Mouse (Mus musculus) erythroid progenitor cell, adult 5-6 weeks (primary cell): ENCODE data around the gene Fpgs. TPM values are rescaled to one million over a fixed set of nuclear protein-coding genes. Genes with fewer than 3 reads are reported as not detected.

Experiments
- ATAC-seq: replicated peaks from 2 replicates; pipeline ENCODE4 v1.8.0; 2016; ENCODE audit warnings: moderate number of reproducible peaks, mild to moderate bottlenecking, moderate TSS enrichment, inconsistent platforms; ENCODE audit not compliant: poor library complexity, low FRiP score, severe bottlenecking
- total RNA-seq, 2 experiments: library from RNA; stranded (forward) in 1 of 2; stranded (reverse) in 1 of 2; fragments of 150-400 nt in 1 of 2; fragments of 186-747, 209-891 nt in 1 of 2; gene quantifications; 2 replicates each; pipeline versions ENCODE4 v1.2.3 to v1.2.4; 2015 to 2017; ENCODE audit warnings: low replicate concordance in 2 of 2

The Fpgs gene
- total RNA-seq, 2 experiments from 2014 or later: 1.5 TPM; not detected in 1

DNA sequence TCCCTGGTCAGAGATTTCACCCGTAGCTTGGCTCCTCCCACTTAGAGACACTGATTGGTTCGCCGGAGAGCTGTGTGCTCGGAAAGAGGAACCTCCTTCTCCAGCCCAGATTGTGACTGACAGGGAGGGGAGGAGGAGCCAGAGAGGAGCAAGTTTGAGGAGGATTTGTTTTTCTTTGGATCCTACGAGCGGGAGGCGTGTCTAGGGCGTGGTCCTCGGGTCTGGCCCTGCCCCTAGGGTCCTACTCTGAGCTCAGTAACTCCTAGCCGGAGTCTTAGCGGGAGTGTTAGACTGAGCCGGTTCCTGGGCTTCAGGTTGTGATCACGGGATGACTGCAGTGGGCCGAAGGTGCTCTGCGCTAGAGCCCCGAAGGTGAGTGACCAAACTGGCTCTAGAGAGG is 23.5 kb upstream of the Fpgs start:
- ATAC-seq: 0 out of 2 replicates have a peak, but pooled peaks have one; percentile 37

DNA sequence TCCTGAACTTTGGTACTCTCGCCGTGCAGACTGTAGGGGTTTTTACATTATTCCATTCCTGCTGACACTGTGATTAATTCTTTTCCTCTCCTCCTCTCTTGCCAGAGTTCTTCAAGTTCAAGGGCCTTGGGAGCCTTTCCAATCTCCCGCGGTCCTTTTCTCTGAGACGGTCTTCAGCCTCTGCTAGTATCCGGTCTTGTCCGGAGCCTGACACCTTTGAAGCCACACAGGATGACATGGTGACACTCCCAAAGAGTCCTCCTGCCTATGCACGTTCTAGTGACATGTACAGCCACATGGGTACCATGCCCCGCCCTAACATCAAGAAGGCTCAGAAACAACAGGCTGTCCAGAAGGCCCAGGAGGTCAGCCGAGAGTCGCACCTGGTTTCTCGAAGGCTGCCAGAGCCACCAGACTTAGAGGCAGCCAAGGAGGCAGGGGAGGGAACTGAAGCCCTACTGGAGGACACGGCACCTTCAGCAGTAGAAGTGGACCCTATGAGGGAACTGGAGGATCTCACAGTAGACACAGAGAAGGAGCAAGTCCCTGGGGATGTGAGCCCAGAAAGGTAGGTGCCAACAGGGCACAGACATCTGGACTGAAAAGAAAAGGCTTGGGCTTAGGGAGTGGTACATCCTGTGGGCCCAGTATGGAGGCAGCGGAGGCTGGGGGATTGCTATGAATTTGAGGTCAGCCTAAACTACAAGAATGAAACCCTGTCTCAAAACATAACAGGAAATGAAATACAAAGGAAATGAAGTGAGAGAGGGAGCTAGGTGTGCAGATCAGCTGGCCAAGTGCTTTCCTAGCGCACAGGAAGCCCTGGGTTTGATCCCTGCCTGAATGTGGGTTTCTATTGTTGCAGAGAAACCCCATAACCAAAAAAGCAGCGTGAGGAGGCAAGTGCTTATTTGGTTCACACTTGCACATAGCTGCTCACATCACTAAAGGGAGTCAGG is 21.2 kb upstream of the Fpgs start:
- no peak for ATAC-seq

DNA sequence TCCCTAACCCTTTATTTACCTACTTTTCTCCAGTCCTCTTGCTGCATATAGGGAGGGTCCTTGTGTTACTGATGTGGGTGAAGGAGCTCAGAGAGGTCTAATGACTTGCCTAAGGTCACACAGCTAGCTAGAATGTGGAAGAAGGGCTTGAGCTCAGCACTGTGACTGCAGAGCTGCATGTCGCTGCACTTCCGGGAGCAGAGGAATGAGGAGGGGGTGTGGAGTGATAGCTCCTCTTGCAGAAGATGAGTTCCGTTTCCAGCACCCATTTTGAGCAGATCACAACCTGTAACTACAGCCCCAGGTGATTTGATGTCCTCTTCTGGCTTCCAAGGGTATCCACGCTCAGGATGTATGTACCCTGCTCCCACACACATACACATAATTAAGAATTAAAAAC is 20.2 kb upstream of the Fpgs start:
- ATAC-seq: no peak

DNA sequence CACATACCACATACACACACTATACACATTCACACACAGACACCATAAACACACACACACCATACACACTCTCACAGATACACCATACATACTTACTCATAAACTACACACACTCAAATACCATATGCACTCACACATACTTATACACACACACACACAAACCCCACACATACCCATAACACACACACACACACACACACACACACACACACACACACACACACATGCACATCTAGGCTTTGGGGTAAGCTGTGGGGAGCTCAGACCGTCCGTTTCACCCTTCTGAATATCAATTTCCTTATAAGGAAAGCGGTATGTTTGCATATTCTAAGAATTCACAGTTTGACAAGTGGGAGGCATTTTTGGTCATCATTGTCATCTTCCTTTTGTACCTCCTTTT is 18.6 kb upstream of the Fpgs start:
- ATAC-seq: no peak

DNA sequence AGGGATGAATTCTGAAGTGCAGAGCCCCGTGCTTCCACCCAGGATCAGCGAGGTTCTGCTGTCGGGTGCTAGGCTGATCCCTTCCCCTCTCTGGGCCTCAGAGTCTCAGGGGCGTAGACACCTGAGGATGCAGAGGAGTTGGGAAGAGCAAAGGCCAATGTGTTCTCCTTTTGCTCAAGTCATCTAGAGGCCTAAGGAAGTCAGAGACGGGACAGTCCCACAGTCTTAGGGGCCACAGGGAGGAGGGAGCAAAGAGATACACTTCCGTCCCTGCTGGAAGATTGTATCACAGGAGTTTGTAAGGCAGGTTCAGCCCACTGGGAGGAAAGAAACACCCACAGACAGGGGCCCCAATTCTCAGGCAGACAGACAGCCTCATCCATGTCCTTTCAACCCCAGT is 18.1 kb upstream of the Fpgs start:
- ATAC-seq: no peak

DNA sequence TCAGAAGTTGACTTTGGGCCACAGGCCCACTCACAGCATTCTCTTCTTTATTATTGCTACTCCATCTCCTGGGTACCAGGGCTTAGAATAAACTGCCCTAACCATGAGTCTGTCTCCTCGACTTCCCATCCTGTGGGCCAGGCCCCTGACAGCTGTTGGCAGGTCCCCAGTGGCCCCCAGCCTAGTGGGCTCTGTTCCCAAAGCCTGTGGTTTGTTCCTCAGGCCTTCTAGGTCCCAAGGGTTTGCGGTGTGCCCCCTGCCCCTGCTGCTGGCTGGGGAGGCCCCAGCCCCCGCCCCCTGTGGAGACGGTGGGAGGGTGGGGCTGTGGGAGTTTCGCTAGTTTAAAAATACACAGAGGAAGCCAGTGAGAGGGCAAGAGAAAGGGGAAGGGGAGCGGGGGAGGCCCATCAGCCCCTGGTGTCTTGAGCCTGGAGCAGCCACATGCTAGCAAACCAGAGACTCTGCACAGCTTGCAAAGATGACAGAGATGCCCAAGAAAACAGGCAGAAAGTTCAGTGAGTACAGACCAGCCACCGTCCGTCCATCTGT is 16.8 kb upstream of the Fpgs start, which contains the start of gene Sh2d3c:
Gene Sh2d3c (plus strand): TSS at position 375 of the 549 bp plus-strand sequence.
- no peak for ATAC-seq

DNA sequence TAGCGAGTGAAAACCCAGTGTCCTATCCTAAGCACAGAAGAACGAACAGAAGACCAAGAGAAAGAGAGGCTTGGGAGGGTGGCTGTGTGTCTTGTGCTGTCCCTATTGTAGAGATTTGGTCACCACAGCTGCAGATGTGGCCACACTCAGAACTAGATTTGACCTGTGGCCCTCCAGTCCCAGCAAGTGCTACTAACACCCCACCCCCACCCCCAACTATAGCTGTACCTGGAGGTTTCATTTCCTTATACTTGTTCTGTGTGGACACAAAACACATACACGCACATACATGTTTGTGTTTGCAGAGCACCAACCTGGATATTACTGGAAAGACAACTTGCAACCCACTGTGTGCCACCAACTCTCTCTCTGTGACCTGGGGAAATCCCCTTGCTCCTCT is 16.1 kb upstream of the Fpgs start:
- ATAC-seq: no peak

DNA sequence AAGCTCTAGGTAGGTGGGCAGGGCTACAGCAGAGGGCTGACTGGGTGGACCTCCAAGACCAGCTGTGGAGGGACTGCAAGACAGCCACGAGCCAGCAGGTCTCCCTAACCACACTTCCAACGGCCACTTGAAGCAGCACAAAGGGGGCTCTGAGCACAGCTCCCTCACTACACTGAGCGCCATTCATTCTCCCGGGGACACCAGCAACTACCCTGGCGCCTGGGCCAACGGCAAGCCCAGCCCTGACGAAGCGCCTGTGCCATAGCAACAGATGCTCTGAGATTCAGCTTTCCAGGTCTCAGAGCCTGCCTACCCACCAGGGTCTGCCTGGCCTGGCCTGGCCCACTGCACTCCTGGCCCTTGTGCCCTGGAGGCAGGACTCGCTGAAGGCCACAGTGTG is 14.8 kb upstream of the Fpgs start:
- no peak for ATAC-seq

DNA sequence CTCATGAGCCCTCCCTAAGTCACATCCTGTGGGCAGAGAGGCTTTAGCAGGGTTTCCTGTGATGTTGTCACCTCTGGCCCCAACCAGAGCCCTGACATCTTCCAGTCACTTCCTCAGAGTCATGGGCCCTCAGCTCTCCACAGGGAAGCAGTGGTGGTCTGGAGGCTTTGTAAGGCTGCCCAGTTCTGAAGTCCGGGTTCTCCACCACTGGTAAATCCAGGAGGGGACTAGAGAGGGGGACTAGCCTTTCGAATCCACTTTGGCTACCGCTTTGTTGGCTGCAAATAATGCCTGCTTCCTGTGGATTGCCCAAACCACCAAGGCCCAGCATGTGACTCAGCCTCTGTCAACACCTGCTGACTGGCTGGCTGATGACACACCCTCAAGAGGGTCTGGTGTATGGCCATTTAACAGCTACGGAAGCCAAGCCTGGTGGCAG is 11.1 kb upstream of the Fpgs start:
- ATAC-seq: no peak

DNA sequence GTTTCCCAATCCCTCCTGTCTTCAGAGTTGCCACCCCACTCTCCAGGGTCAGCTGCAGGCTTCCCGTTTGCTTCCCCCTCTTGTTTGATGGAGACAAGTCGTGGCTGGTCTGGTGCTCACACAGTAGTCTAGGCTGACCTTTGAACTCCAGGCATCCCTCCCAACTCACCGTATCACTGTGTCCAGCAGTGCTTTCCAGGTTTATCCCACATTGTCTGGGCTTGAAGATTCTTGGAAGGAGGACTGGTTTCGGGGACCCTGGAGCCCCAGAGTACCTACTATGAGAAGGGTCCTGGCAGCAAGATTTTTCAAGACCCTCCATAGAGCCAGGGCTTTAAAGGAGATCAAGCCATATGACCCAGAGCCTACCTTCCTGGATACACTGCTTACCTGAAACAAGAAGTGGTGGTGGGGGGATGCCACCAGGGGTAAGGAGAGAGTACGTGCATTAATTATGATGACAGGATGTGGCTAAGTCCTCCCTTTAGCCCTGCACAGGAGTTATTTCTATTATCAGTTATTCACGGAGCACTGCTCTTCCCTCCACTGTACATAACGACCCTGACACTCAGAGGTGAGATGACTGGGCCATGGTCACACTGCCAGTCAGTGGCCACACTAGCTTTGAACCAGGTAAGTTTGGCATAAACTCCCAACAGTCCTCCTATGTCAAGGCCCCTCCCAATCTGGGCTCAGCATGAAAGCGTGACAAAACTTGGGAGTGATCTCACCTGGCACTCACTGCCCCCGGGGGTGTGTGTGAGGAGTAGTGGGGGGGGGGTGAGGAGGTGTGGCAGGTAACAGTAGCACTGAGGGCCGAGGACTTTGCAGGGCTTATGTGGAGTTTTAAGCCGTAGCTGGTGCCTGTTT is 10.4 kb upstream of the Fpgs start:
- no peak for ATAC-seq

DNA sequence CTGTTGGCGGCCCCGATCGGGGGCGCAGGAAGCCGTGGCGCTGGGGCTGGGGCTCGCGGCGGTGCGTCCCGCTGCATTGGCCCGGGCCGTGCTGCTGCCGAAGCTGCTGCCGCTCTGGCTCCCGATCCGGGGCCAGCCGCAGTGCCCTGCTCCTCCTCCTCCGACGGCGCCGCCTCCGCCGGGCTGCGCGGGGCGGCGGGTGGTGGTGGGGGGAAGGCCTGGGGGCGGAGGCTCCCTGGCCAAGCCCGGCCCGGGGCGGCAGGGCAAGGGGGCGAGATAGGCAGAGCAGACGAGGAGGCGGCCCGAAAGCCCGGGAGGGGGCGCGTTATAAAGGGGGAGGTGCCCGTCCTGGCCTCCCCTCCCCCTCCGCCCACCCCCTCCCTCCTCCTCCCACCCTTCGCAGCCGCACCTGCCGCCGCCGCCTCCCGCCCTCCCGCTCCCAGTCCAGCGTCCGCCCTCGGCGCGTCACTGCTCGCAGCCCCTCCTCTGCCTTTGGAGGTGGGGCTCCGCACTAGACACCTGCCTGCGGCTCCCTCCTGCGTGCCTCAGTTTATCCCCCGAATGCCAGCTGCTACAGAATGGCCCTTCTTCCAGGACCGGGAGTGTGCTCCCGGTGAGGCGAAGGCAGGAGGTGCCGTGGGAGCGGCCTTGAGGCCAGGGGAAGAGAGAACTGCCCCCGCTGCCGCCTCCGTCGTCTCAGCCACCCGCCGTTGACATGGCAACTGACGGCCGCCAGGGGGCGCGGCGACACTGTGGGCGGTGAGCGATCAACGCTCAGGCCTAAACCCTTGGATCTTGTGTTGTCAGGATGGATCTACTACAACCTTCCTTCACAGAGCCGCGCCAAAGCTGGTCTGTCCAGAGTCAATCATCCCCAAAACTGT is 9.2 kb upstream of the Fpgs start, which contains the start of gene Cdk9:
Gene Cdk9 (minus strand): TSS at position 143 of the 884 bp plus-strand sequence.
- ATAC-seq: peak; percentile 84

DNA sequence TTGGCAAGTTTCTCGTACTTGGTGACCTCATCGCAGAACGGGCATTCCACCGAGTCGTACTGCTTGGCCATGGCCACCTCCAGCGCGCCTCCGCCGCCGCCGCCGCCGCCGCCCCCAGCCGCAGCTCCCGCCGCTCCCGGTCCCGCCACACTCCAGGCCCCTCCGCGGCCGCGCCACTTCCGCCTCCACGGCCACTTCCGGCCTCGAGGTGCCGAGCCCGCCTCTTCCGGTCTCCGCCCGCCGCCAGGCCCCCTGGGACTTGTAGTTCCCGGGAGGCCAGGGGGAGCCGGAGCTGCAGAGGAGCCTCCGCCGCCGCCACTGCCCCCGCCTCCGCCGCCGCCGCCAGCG is 8.6 kb upstream of the Fpgs start:
- ATAC-seq: peak; percentile 83

DNA sequence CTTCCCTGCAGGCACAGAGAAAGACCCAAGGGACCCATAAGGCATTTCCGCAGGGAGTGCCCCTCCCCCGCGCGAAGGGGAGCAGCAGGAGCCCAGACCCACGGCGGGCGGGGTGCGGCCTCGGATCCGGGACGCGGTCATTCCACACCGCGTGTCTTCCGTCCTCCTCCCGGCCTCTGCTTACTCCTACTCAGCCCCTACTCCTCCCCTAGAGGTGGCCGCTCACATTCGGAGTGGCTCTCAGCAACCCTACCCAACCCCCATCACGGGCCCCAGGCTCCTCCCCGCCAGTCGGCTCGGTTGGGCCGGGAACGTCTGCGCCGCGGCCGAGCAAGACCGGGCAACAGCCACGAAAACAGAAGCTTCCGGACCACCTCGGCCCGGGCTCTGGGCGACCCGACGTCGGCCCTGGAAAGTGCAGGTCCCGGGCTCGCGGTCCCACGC is 8.2 kb upstream of the Fpgs start:
- ATAC-seq: peak; percentile 40

DNA sequence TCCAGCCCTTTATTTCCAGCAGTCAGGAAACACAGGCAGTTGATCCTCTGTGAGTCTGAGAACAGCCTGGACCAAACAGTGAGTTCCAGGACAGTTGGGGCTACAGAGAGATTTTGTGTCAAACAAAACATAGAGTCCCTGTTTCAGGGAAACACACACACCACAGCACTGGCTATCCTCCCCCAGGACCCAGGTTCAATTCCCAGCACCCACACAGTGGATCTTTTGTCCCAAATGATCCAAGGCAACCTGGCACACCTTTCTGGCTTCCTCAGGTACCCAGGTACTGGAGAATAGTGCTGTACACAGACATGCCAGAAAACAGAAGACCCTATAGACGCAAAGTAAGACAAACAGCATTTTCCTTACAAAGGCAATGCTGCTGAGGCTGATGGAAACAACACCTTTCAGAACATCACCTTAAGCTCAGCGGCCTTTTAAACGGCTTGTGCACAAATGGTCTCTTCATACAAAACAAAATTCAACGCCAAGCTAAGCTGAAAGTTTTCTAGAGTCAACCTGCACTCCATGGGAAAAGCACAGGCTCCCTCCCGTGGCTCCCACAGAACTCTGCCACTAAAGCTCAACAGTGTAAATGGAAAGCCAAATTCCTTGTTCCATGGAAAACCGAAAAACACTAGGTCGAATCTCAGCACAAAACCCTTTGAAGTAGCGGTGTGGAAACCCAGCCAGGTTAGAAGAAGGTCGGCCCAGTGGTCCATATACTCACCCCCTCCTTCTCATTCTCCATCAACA is 7.5 kb upstream of the Fpgs start:
- ATAC-seq: no peak

DNA sequence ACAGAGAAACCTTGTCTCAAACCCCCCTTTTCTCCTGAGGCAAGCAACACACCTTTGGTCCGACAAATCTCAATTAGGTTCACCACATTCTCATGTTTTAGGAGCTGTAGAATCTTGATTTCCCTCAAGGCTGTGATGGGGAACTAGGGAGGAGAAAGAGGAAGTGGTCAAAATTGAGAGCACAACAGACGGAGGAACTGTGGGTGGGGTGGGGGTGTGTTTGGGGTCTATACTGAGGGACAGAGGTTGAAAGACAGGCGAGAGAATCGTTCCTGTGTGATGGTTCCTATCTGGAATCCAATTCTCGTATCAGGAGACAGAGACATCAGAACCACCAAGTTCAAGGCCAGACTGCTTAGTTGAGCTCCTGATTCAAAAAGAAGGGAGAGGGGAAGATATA is 6.5 kb upstream of the Fpgs start:
- no peak for ATAC-seq

DNA sequence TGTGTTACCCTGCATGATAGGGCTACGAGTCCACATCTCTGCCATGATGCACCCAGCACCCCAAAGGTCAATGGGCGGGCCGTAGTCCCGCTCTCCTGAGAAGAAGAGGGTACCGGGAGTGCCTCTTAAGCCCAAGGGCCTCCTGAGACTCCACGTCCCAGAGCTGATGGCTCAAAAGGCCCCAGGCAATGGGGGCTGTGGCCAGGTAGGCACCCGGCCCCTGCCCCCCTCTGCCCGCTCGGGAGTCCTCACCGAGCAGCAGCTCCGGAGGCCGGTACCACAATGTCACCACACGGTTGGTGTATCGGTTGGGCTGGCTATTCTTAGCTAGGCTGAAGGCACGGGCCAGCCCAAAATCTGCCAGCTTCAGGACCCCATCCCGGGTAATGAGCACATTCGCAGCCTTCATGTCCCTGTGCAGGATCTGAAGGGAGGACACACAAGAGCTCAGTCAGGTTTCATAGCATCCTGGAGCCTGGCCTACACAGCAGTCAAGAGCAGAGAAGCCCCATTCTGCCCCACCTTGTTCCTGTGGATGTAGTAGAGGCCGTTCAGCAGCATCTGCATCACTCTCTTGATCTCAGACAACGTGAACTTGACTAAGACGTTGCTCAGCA is 5.7 kb upstream of the Fpgs start:
- ATAC-seq: no peak

DNA sequence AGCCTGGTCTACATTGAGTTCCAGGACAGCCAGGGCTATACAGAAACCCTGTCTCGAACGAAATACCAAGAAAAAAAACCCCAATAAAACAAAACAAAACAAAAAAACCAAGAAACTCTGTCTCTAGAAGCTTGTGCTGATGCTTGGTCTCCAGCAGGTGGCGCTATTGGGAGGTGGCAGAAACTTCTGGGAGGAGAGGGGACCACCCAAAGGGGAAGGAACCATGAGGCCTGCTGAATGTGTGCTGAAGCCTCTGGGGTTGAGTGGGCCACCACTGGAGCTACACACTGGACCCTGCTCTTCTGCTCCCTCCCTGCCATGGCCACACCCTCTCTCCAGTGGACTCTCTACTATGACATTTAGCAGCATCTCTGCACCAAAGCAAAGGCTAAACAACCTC is 4.7 kb upstream of the Fpgs start:
- ATAC-seq: no peak

DNA sequence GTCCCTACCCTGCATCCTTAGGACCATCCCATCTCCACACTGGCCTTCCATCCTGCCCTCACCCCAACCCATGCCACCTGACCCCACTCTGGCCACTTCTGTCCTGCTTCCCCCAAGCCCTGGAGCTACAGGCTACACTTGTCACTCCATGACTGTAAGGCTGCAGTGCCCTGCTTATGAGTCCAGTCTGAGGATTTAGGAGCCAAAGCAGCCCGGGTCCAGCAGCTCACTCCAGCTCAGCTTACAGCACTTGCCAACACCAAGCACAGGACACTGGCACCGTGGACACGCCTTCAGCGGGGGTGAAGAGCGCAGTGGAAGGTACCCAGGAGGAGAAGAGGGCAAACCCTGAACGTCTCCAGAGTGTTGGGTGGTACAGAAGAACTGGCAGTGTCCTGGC is 3.0 kb upstream of the Fpgs start:
- ATAC-seq: no peak
